Mouse (Mus musculus): ENCODE data around the gene Olfr175-ps1. TPM values are rescaled to one million over a fixed set of nuclear protein-coding genes. Genes with fewer than 3 reads are reported as not detected.

The Olfr175-ps1 gene
- polyA plus RNA-seq (2014; fragmentation: Illumina TruSeq; extraction: RNeasy Lipid Tissue Mini Kit (QIAGEN cat#74804); ENCODE audit: low read depth, low replicate concordance): not detected

GRCm38 (mm10) chr16:58826732-58827319, at the start of gene Olfr175-ps1:
Olfr175-ps1 (minus strand) TSS chr16:58826782.

GRCm38 (mm10) chr16:58874668-58875067, 48.1 kb upstream of the Olfr175-ps1 start, which contains the start of gene Olfr177:
Olfr177 (minus strand) TSS chr16:58874768.

GRCm38 (mm10) chr16:58800168-58800567, 26.4 kb downstream of the Olfr175-ps1 start, which contains the start of gene Olfr173:
Olfr173 (minus strand) TSS chr16:58800268.

Other genes with a start within 250 kb of the Olfr175-ps1 start
- not detected for gene Gm813, start 209.8 kb downstream of the Olfr175-ps1 start, polyA plus RNA-seq (2014; fragmentation: Illumina TruSeq; extraction: RNeasy Lipid Tissue Mini Kit (QIAGEN cat#74804); ENCODE audit: low read depth, low replicate concordance)
- gene E330017A01Rik, start 188.0 kb downstream of the Olfr175-ps1 start, polyA plus RNA-seq (2014; fragmentation: Illumina TruSeq; extraction: RNeasy Lipid Tissue Mini Kit (QIAGEN cat#74804); ENCODE audit: low read depth, low replicate concordance): 0.97 TPM
- gene Cpox, start 156.5 kb downstream of the Olfr175-ps1 start, polyA plus RNA-seq (2014; fragmentation: Illumina TruSeq; extraction: RNeasy Lipid Tissue Mini Kit (QIAGEN cat#74804); ENCODE audit: low read depth, low replicate concordance): 5.4 TPM
- gene Gpr15, start 107.7 kb downstream of the Olfr175-ps1 start, polyA plus RNA-seq (2014; fragmentation: Illumina TruSeq; extraction: RNeasy Lipid Tissue Mini Kit (QIAGEN cat#74804); ENCODE audit: low read depth, low replicate concordance): 1.5 TPM
- 57.0 TPM for gene Cldnd1, start 98.9 kb downstream of the Olfr175-ps1 start, polyA plus RNA-seq (2014; fragmentation: Illumina TruSeq; extraction: RNeasy Lipid Tissue Mini Kit (QIAGEN cat#74804); ENCODE audit: low read depth, low replicate concordance)
- gene Olfr172, start 63.6 kb downstream of the Olfr175-ps1 start, polyA plus RNA-seq (2014; fragmentation: Illumina TruSeq; extraction: RNeasy Lipid Tissue Mini Kit (QIAGEN cat#74804); ENCODE audit: low read depth, low replicate concordance): not detected
- gene Olfr173, start 26.5 kb downstream of the Olfr175-ps1 start, polyA plus RNA-seq (2014; fragmentation: Illumina TruSeq; extraction: RNeasy Lipid Tissue Mini Kit (QIAGEN cat#74804); ENCODE audit: low read depth, low replicate concordance): not detected
- not detected for gene Olfr177, start 48.0 kb upstream of the Olfr175-ps1 start, polyA plus RNA-seq (2014; fragmentation: Illumina TruSeq; extraction: RNeasy Lipid Tissue Mini Kit (QIAGEN cat#74804); ENCODE audit: low read depth, low replicate concordance)
- not detected for gene Olfr178, start 65.3 kb upstream of the Olfr175-ps1 start, polyA plus RNA-seq (2014; fragmentation: Illumina TruSeq; extraction: RNeasy Lipid Tissue Mini Kit (QIAGEN cat#74804); ENCODE audit: low read depth, low replicate concordance)
- 1.5 TPM for gene Olfr181, start 102.0 kb upstream of the Olfr175-ps1 start, polyA plus RNA-seq (2014; fragmentation: Illumina TruSeq; extraction: RNeasy Lipid Tissue Mini Kit (QIAGEN cat#74804); ENCODE audit: low read depth, low replicate concordance)
- gene Olfr180, start 102.6 kb upstream of the Olfr175-ps1 start, polyA plus RNA-seq (2014; fragmentation: Illumina TruSeq; extraction: RNeasy Lipid Tissue Mini Kit (QIAGEN cat#74804); ENCODE audit: low read depth, low replicate concordance): 0.92 TPM
- gene Olfr183, start 168.6 kb upstream of the Olfr175-ps1 start, polyA plus RNA-seq (2014; fragmentation: Illumina TruSeq; extraction: RNeasy Lipid Tissue Mini Kit (QIAGEN cat#74804); ENCODE audit: low read depth, low replicate concordance): 1.1 TPM
- gene Olfr186, start 203.5 kb upstream of the Olfr175-ps1 start, polyA plus RNA-seq (2014; fragmentation: Illumina TruSeq; extraction: RNeasy Lipid Tissue Mini Kit (QIAGEN cat#74804); ENCODE audit: low read depth, low replicate concordance): not detected
- gene Olfr187, start 213.0 kb upstream of the Olfr175-ps1 start, polyA plus RNA-seq (2014; fragmentation: Illumina TruSeq; extraction: RNeasy Lipid Tissue Mini Kit (QIAGEN cat#74804); ENCODE audit: low read depth, low replicate concordance): not detected

All from testis, adult 10 weeks (tissue).